Mouse (Mus musculus) intestine, embryonic 16.5 days (tissue): ENCODE data around the gene Galk1. TPM values are rescaled to one million over a fixed set of nuclear protein-coding genes. Genes with fewer than 3 reads are reported as not detected.
"Not testable (repeated sequence)": the region's sequence is repeated elsewhere in the genome, so short reads cannot be mapped to it uniquely, and the experiment has no call there.

ENCODE experiments used
- ATAC-seq: fragments of 200-750 bp; cut with Nextera tagmentation; 2 replicates; pipeline ENCODE4 v1.8.0; 2017; ENCODE audit warnings: moderate TSS enrichment, moderate library complexity
- H3K27ac ChIP-seq: fragments of 300-500 bp; sonication (generic); 2 replicates; pipeline ENCODE4 v1.5.1; 2014; ENCODE audit warnings: mild to moderate bottlenecking, low read length
- H3K27me3 ChIP-seq: fragments of 300-500 bp; sonication (generic); replicated peaks from 2 replicates; pipeline ENCODE4 v1.6.1; 2014; ENCODE audit warnings: low read length, control low read depth, mixed read lengths; ENCODE audit not compliant: control insufficient read depth, insufficient read depth
- H3K36me3 ChIP-seq: fragments of 300-500 bp; sonication (generic); 2 replicates; pipeline ENCODE4 v1.6.1; 2014; ENCODE audit warnings: low read length, control low read depth; ENCODE audit not compliant: control insufficient read depth, insufficient read depth
- H3K4me1 ChIP-seq: fragments of 300-500 bp; sonication (generic); 2 replicates; pipeline ENCODE4 v1.6.1; 2014; ENCODE audit warnings: low read length, control low read depth, mixed read lengths; ENCODE audit not compliant: control insufficient read depth, insufficient read depth
- H3K4me2 ChIP-seq: fragments of 300-500 bp; sonication (generic); 2 replicates; pipeline ENCODE4 v1.6.1; 2014; ENCODE audit warnings: low read depth, low read length, control low read depth
- H3K4me3 ChIP-seq: fragments of 300-500 bp; sonication (generic); 2 replicates; pipeline ENCODE4 v1.5.1; 2014; ENCODE audit warnings: mild to moderate bottlenecking, low read length
- H3K9ac ChIP-seq: fragments of 300-500 bp; sonication (generic); 2 replicates; pipeline ENCODE4 v1.6.1; 2014; ENCODE audit warnings: low read depth, low read length
- H3K9me3 ChIP-seq: fragments of 300-500 bp; sonication (generic); 2 replicates; pipeline ENCODE4 v1.6.1; 2016; ENCODE audit warnings: low read length, control low read depth; ENCODE audit not compliant: control insufficient read depth
- WGBS: fragments of 180-500 bp; shearing (Covaris S2); extraction: QIAGEN DNeasy Blood & Tissue Kit; methylation state at CpG from one replicate; pipeline ENCODE4 v1.1.7; 2014; 5-methylcytosine and 5-hydroxymethylcytosine counted together
- polyA plus RNA-seq: library from polyadenylated mRNA; unstranded; fragments of >200 nt; fragmentation: Nextera tagmentation; extraction: Ambion mirVana; gene quantifications from 2 replicates; pipeline ENCODE4 v1.2.1, GENCODE M21; 2015

Galk1 gene
- polyA plus RNA-seq, 1 experiment from 2014 or later = 360 TPM

DNA sequence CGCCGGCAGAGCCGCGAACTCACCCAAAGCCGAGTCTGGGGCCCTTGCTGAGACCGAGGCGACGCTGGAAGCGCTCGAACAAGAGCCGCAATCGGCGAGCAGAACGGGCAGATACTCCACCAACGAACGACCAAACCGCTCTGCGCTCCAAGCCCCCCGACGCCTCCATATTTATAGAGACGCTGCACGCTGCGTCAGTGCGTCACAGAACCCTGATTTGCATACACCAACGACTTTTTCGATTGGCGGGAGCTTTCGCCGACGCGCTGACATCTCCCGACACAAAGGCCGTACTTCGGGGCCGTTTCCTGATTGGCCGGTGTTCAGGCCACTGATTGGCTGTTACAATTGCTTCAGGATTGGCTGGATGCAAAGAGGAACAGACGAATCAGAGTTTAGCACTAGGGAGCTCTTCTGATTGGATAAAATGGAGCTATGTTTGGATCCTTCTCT lies 11.9 kb upstream of the Galk1 start:
- H3K27ac ChIP-seq = peak overlapping the region; percentile 100
- H3K9me3 ChIP-seq = no peaks in the 10 kb centered on the region
- under 1% methylated on average over 37 of the region's 37 CpGs for WGBS
- peak overlapping the region; percentile 94 for H3K4me3 ChIP-seq
- no peaks in the 10 kb centered on the region for H3K27me3 ChIP-seq
- no peak overlapping the region for H3K4me2 ChIP-seq
- no peaks in the 10 kb centered on the region for H3K4me1 ChIP-seq
- H3K9ac ChIP-seq = peak overlapping the region; percentile 99
- ATAC-seq = peak; percentile 96
- no peaks in the 10 kb centered on the region for H3K36me3 ChIP-seq

DNA sequence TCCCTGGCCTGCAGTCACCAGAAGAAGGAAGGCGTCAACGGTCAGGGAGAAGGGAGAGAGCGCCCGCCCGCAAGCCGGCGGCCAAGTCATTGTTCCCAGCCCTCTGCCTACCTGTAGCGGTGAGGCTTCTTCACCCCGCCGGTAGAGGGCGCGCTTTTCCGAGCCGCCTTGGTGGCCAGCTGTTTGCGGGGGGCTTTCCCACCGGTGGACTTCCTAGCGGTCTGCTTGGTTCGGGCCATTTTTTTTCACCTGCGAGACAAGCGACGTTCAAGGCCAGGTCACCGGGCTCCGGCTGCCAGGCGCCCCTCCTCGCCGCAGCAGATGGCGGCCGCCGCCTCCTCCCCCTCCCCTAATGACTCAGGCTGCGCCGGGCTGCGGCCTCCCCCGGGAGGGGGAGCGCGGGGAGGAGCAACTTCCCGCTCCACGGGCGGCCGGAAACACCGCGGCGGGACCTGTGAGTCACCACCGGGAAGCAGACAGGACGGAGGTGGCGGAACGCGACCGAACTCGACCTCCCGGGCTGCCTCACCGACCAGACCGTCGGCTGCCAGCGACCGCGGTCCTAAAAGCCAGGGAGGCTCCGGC lies 11.3 kb upstream of the Galk1 start:
- Histone ChIP-seq H3K27me3 (no peaks in the 10 kb centered on the region), H3K4me2 (0 out of 2 replicates have a peak overlapping the region, but pooled peaks have one; percentile 48), H3K27ac (peak overlapping the region; percentile 100), H3K36me3 (no peaks in the 10 kb centered on the region), H3K9ac (peak overlapping the region; percentile 99), H3K9me3 (no peaks in the 10 kb centered on the region), H3K4me1 (no peaks in the 10 kb centered on the region), H3K4me3 (peak overlapping the region; percentile 94)
- whole genome bisulfite sequencing = under 1% methylated on average over 55 of the region's 57 CpGs
- ATAC-seq = peak; percentile 82

DNA sequence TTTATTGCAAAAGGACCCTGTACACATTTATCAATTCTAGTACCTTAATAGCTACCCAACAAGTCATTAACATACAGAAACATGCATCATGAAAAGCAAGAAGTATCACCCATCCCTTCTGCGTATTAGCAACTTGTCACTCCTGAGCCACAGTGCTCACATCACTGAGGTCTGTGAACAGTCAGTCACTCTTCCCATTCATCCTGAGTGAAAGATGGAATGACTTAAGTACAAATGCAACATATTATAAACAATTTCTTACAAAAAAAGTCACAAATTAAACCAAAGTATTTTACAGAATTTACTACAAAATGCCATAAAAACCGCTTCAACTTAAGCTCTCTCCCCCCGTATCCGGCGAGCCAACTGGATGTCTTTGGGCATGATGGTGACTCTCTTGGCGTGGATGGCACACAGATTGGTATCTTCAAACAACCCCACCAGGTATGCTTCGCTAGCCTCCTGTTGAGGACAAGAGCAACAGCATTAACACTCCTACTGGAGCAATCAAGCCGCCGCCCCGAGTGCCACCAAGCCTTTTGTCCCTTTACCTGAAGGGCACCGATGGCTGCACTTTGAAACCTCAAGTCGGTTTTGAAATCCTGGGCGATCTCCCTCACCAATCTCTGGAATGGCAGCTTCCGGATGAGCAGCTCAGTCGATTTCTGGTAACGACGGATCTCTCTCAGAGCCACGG lies 10.7 kb upstream of the Galk1 start:
- H3K27me3 ChIP-seq, H3K36me3 ChIP-seq, H3K4me1 ChIP-seq, H3K9me3 ChIP-seq, ATAC-seq: not testable (repeated sequence)
- peak overlapping the region; percentile 48 for H3K4me2 ChIP-seq
- H3K4me3 ChIP-seq = peak overlapping the region; percentile 94
- peak overlapping the region; percentile 99 for H3K9ac ChIP-seq
- H3K27ac ChIP-seq = peak overlapping the region; percentile 100
- WGBS = 2% methylated on average over 18 of the region's 18 CpGs

DNA sequence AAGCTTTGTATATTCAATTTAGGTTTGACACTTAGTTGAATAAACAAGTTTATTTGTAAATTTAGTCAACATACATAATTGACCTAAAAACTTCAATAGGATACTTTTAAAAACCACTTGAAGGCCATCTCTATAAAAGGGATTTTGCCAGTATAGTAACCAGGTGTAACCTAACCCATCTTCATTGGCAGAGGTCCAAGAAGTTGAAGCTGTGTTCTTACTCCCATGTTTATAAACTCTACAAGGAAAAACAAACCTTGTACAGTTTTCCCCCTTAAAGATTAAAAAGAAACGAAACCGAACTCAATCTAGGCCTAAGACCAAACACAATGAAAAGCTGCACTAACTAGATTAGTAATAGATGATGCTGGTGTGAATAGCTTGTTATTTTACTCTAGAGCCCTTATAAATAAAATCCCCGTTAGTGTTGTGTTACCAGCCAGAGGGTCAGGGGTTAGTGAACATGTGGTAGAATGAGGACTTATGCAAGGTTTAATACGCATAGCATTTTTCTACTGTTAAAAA lies 9.8 kb upstream of the Galk1 start:
- no peak overlapping the region for H3K9ac ChIP-seq

DNA sequence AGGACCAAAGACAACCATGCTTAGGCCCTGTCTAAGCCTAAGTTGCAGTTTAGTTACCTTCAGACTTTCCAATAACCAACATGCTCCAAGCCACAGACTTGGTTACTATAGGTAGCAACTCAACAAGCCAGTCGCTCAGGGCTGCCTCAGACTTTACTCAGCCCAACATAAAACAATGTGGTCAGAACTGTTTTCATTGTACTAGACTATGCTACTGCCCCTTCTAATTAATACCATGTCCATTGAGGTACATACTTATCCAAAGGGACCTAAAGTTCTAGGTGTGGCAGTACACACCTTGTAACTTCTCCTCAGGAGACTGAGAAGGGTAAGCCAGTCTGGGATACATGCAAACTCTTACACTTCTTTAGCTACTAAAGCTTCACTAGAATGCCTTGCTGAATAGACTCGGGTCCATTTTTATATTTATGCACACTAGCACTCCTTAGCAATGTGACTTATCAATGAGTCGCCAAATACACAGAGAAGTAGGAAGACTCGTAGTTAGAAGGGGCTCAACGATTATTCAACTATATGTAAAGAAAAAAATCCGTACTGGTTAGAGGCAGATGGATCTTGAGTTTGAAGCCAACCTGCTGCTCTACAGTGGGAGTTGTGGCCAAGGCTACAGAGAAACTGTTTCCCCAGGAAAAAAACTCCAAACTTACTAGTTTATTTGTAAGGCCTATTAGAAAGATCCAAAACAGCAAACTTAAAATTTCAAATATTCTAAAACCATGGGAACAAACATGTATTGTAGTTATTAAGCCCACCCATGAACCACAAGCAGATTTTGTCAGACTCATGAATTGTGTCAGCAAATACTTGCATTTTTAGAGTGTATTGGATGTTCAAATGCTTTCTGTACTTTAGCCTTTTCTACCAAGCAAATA lies 9.1 kb upstream of the Galk1 start:
- Histone ChIP-seq H3K4me2 (no peak overlapping the region), H3K36me3 (no peaks in the 10 kb centered on the region), H3K9me3 (no peaks in the 10 kb centered on the region), H3K4me3 (no peak overlapping the region; the same call in 1 of the 2 replicates), H3K27me3 (no peaks in the 10 kb centered on the region), H3K4me1 (no peaks in the 10 kb centered on the region), H3K9ac (no peak overlapping the region), H3K27ac (no peak overlapping the region)
- ATAC-seq = no peak
- 64% methylated on average over 6 of the region's 6 CpGs for WGBS

More for the DNA sequence above, 9.8 kb upstream of the Galk1 start:
- Histone ChIP-seq H3K27me3 (no peaks in the 10 kb centered on the region), H3K36me3 (no peaks in the 10 kb centered on the region), H3K9me3 (no peaks in the 10 kb centered on the region), H3K4me3 (peak overlapping the region; percentile 38), H3K4me1 (no peaks in the 10 kb centered on the region), H3K27ac (no peak overlapping the region), H3K4me2 (peak overlapping the region; percentile 56)
- 51% methylated on average over 4 of the region's 4 CpGs for WGBS
- no peak for ATAC-seq

DNA sequence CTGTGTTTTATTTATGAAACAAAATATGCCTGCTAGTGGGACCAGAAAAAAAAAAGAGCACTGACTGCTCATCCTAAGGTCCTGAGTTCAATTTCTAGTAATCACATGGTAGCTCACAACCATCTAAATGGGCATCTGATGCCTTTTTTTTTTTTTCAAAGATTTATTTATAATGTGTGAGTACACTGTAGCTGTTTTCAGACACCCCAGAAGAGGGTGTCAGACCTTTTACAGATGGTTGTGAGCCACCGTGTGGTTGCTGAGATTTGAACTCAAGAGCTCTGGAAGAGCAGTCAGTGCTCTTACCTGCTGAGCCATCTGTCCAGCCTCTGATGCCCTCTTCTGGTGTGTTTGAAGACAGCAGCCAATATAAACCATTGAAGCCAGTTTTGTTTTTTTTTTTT lies 8.0 kb upstream of the Galk1 start:
- no peaks in the 10 kb centered on the region for H3K9me3 ChIP-seq
- H3K27ac ChIP-seq = no peak overlapping the region
- no peak overlapping the region for H3K4me3 ChIP-seq
- no peak overlapping the region for H3K4me2 ChIP-seq
- no peak for ATAC-seq
- no peaks in the 10 kb centered on the region for H3K4me1 ChIP-seq
- WGBS = 34% methylated on average over 1 of the region's 1 CpGs
- no peaks in the 10 kb centered on the region for H3K27me3 ChIP-seq
- no peak overlapping the region for H3K9ac ChIP-seq
- H3K36me3 ChIP-seq = no peaks in the 10 kb centered on the region

DNA sequence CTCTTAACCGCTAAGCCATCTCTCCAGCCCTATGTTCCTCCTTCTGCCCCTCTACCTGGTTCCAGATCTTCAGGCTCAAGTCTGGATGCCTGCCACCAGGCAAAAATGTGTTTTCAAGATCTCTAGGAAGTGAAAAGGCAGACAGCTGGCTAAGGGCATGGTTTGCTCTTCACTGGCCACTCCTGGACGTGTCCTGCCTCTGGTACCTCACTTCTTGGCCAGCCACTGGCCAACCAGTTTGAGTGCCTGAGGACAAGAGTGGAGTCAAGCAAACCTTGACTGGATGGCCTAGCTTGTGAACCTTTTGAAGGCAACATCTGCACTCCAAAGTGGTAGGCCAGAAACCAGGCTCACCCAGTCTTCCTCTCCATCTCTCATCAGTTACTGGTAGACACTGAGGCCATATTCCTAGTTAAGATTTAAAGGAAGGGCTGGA lies 7.5 kb upstream of the Galk1 start:
- H3K4me2 ChIP-seq = no peak overlapping the region
- no peak for ATAC-seq
- 79% methylated on average over 2 of the region's 2 CpGs for WGBS
- no peak overlapping the region for H3K9ac ChIP-seq
- H3K36me3 ChIP-seq = no peaks in the 10 kb centered on the region
- H3K4me3 ChIP-seq = no peak overlapping the region
- no peak overlapping the region for H3K27ac ChIP-seq
- no peaks in the 10 kb centered on the region for H3K27me3 ChIP-seq
- no peaks in the 10 kb centered on the region for H3K9me3 ChIP-seq
- H3K4me1 ChIP-seq = 0 out of 2 replicates have a peak, but pooled peaks cover 2% of the 10 kb centered on the region

DNA sequence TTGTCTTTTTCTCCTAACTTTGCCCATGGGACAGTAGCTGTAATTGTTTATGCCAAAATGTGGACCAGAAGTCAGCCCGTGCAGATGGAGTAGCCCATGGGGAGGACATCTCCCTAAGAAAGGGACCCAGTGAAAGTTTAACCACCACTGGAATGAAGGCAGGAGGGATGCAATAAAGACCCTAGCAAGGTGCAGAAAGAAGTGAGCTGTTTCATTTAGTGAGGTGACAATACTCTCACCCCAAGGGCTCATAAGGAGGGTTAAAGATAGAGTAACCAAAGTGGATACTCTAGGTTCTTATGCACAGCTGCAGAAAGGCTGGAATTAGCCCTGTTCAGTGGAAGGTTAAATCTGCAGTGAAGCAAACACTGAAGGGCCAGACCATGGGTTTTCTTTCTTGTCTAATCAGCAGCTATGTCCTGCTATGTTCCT lies 6.9 kb upstream of the Galk1 start:
- no peaks in the 10 kb centered on the region for H3K36me3 ChIP-seq
- 0 out of 2 replicates have a peak, but pooled peaks cover 3% of the 10 kb centered on the region for H3K4me1 ChIP-seq
- H3K27me3 ChIP-seq = no peaks in the 10 kb centered on the region
- H3K27ac ChIP-seq = no peak overlapping the region
- no peak overlapping the region for H3K9ac ChIP-seq
- no peak for ATAC-seq
- H3K9me3 ChIP-seq = no peaks in the 10 kb centered on the region
- 43% methylated on average over 1 of the region's 1 CpGs for WGBS
- no peak overlapping the region for H3K4me2 ChIP-seq
- H3K4me3 ChIP-seq = no peak overlapping the region

DNA sequence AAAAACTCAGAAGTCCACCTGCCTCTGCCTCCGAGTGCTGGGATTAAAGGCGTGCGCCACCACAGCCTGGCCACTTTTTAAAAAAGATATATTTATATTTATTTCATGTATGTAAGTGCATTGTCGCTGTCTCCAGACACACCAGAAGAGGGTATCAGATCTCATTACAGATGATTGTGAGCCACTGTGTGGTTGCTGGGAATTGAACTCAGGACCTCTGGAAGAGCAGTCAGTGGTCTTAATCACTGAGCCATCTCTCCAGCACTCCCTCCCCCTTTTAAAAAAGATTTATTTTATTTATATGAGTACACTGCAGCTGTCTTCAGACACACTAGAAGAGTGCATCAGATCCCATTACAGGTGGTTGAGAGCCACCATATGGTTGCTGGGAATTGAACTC lies 6.3 kb upstream of the Galk1 start:
- H3K27me3 ChIP-seq, H3K4me3 ChIP-seq, ATAC-seq, H3K27ac ChIP-seq, H3K36me3 ChIP-seq, H3K4me1 ChIP-seq, H3K9me3 ChIP-seq, H3K4me2 ChIP-seq, H3K9ac ChIP-seq: not testable (repeated sequence)
- WGBS = 91% methylated on average over 4 of the region's 4 CpGs
